30 mouse cellular contexts compared by ENCODE assay signal in the genomic region with DNA sequence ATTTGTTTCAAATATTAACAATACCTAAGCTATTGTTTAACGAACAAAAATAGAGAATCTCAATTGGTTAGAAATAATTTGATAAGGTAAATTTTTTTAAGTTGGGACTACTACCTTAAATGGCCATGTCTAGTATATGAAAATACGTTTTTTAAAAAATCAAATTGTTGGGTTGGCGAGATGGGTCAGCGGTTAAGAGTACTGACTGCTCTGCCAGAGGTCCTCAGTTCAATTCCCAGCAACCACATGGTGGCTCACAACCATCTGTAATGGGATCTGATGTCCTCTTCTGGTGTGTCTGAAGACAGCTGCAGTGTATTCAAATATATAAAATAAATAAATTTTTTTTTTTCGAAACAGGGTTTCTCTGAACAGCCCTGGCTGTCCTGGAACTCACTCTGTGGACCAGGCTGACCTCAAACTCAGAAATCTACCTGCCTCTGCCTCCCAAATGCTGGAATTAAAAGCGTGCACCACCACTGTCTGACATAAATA. TPM values are rescaled to one million over a fixed set of nuclear protein-coding genes. Genes with fewer than 3 reads are reported as not detected.
"Had no signal": no experiment of that assay in that cellular context is flagged by ENCODE, and none has a peak within 500 bp of the region (broad histone marks: within the 10 kb centered on the region; RNA-seq: fewer than 3 reads in every experiment).

No protein-coding gene starts in this region.

RNA-seq across cellular contexts. Expression of a gene that starts 9.7 kb away (rescaled TPM):
- total RNA-seq: common myeloid progenitor, adult 5-6 weeks; forebrain, postnatal 0 days; gastrocnemius, adult 18-20 months; gastrocnemius, adult 2 months; gastrocnemius, adult 8-10 months; gastrocnemius, postnatal 10 days; gastrocnemius, postnatal 14 days; gastrocnemius, postnatal 25 days; gastrocnemius, postnatal 36 days; gastrocnemius, postnatal 4 days; granulocyte monocyte progenitor cell, adult 5-6 weeks; heart, adult 18-20 months; heart, adult 2 months; heart, adult 8-10 months had no signal
- polyA plus RNA-seq: cortical plate, adult 2 months; embryonic facial prominence, embryonic 11.5 days; embryonic facial prominence, embryonic 12.5 days; embryonic facial prominence, embryonic 13.5 days; embryonic facial prominence, embryonic 14.5 days; embryonic facial prominence, embryonic 15.5 days; erythroblast, embryonic 14.5 days; forebrain, embryonic 11.5 days; forebrain, embryonic 12.5 days; forebrain, embryonic 13.5 days; forebrain, embryonic 14.5 days; forebrain, embryonic 15.5 days; forebrain, embryonic 16.5 days; forebrain, postnatal 0 days; frontal cortex, adult 2 months; gonadal fat pad, adult 2 months; heart, adult 2 months; heart, embryonic 10.5 days had no signal
